Mouse (Mus musculus): ENCODE results near the gene Lacc1. TPM values are rescaled to one million over a fixed set of nuclear protein-coding genes. Genes with fewer than 3 reads are reported as not detected.

Lacc1 gene
- polyA plus RNA-seq (2012; rRNA removed), result 3.5 and 5.6 TPM in 2 replicates

DNA sequence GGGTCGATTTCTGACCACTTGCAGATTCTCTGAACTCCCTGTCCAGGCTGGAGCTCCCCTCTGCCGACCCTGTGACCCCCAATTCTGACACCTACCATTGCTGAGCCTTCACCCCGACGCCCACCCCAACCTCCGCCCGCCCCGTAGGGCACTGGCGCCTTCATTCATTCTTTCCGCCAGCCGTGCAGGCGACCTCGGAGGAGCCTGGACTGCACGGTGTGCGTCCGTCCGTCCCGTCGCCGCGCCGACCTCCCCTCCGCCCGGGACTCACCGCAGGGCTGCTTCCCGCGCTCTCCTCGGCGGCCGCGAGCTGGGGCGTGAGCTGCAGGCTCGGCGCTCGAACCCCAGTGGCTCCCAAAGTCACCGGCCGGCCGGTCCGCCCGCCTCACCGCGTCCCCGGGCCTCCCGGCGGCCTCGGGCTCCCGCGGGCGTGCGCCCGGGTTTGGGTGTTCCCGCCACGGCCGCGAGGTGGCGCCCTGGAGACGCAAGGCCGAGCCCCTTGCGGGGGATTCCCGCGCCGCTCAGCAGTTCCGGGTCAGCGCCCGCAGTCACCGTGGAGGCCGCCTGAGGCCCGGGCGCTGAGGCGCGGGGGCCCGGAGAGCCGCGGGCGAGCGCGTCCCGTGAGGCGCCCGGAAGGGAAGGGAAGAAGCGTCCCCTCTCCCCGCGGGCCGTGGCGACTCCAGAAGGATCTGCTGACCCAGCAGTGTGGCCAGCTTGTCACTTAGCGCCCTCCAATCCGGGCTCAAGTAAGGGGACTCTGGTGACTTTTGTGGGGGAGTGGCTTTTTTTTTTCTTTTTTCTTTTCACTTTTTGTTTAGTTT, at the start of gene Lacc1, which contains the start of gene Ccdc122:
Lacc1 (minus strand) TSS at position 679 of the 821 bp plus-strand sequence.
Ccdc122 (plus strand) TSS at position 547 of the 821 bp plus-strand sequence.
- TF ChIP-seq POLR2A (IDR thresholded peaks at IDR 0.05; ENCODE audit: borderline replicate concordance, extremely low read depth, low read depth, low read length) (peak; percentile 34; the same call in 1 of the 2 replicates), CTCF (IDR thresholded peaks at IDR 0.05; ENCODE audit: insufficient read depth, low read length) (peak; percentile 31; the same call in 1 of the 2 replicates)
- Histone ChIP-seq H3K4me3 (replicated peaks; ENCODE audit: extremely low read depth, low read depth, low read length) (peak within 1 kb of the TSS; percentile 65), H3K4me1 (ENCODE audit: control insufficient read depth, insufficient read depth, low read length) (peaks cover 2% of the 10 kb centered on the region)
- peak; percentile 87 for DNase-seq
- under 1% methylated on average over 86 of the region's 86 CpGs for WGBS

DNA sequence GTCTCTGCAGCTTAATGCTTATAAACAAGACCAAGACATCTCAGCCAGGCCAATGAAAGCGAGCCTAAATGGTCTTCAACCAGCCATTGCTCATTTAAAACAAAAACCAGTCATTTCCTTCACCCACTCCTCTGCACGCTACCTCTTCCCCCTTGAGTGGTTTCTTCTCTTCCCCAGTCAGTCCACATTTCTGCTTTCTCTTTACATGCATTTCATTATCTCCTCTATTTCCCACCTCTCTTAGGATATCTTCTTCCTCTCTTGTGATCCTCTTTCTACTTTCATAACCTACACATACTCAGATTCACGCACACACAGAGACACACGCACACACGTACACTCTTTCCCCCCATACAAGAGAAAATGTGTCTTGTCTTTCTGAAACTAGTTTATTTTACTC, 44.5 kb upstream of the Lacc1 start:
- DNase-seq, result no peak
- 81% methylated on average over 5 of the region's 5 CpGs for WGBS
- Histone ChIP-seq H3K4me3 (replicated peaks; ENCODE audit: extremely low read depth, low read depth, low read length) (no peak overlapping the region), H3K4me1 (ENCODE audit: control insufficient read depth, insufficient read depth, low read length) (no peaks in the 10 kb centered on the region)
- TF ChIP-seq CTCF (IDR thresholded peaks at IDR 0.05; ENCODE audit: insufficient read depth, low read length) (no peak), POLR2A (IDR thresholded peaks at IDR 0.05; ENCODE audit: borderline replicate concordance, extremely low read depth, low read depth, low read length) (no peak)

DNA sequence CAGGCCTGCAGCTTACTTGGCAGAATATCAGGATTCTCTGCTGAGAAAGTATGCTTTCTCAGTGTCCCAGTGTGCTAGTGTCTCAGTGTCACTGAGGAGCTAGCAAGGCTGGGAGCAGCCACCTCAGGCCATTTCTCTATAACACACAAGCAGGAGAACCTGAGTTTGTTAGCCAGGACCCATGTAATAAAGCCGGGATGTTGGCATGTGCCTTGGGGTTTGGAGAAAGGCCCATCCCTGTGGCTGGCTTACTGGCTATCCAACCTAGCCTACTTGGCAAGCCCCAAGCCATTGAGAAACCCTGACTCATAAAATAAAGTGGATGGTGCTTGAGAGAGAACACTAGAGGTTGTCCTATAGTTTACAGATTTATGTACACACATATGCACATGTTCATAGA, 32.7 kb upstream of the Lacc1 start:
- DNase-seq, result no peak
- no peak for TF ChIP-seq POLR2A (IDR thresholded peaks at IDR 0.05; ENCODE audit: borderline replicate concordance, extremely low read depth, low read depth, low read length)
- no peak for TF ChIP-seq CTCF (IDR thresholded peaks at IDR 0.05; ENCODE audit: insufficient read depth, low read length)
- Histone ChIP-seq H3K4me3 (replicated peaks; ENCODE audit: extremely low read depth, low read depth, low read length) (no peak overlapping the region), H3K4me1 (ENCODE audit: control insufficient read depth, insufficient read depth, low read length) (no peaks in the 10 kb centered on the region)
- WGBS, result 57% methylated on average over 1 of the region's 1 CpGs

DNA sequence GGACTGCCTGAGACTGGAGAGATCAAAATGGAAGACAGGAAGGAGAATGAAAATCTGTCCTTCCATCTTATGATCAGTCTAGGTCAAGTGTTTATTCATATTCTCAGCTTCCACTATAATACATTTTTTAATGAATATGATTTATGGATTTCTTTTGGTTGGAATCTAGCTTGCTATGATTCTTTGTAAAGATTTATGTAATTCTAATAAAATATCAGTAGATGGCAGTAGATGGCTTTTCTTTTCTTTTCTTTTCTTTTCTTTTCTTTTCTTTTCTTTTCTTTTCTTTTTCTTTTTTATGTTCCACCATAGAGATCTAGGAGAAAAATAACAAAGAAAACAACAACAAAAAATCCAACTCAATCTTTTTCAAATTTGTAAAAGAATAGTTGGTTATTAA, 16.6 kb upstream of the Lacc1 start:
- DNase-seq, result no peak
- Histone ChIP-seq H3K4me3 (replicated peaks; ENCODE audit: extremely low read depth, low read depth, low read length) (no peak overlapping the region), H3K4me1 (ENCODE audit: control insufficient read depth, insufficient read depth, low read length) (no peaks in the 10 kb centered on the region)
- TF ChIP-seq CTCF (IDR thresholded peaks at IDR 0.05; ENCODE audit: insufficient read depth, low read length), result no peak
- no peak for TF ChIP-seq POLR2A (IDR thresholded peaks at IDR 0.05; ENCODE audit: borderline replicate concordance, extremely low read depth, low read depth, low read length)

DNA sequence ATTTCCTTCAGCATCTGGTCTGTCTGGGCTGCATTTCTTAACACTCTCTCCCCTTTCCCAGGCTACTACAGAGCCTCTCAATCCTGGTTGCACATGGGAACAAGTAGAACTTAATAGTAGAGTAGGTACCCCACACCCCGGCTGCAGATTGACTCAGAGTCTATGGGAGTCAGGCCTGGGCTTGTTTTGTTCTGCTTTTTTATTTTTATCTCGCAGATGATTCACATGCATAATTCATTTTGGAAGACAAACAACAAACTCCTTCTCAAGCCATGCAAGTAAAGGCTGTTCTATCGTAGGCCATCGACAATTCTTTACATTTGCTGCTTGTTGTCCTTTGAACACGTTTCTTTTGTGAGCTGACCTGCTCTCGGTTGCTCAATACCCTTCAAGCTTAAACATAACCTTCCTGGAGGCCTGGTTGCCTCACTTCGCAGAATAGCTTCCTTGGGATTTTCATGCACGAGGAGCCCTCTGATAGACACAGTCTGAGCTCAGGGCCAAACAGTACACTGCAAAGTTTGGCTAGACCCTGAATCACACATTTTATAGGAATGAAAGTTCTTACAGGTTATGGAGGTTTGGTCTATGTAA, 1.2 kb upstream of the Lacc1 start:
- DNase-seq, result no peak
- Histone ChIP-seq H3K4me3 (replicated peaks; ENCODE audit: extremely low read depth, low read depth, low read length) (no peak overlapping the region), H3K4me1 (ENCODE audit: control insufficient read depth, insufficient read depth, low read length) (peaks cover 2% of the 10 kb centered on the region)
- 54% methylated on average over 8 of the region's 8 CpGs for WGBS
- TF ChIP-seq CTCF (IDR thresholded peaks at IDR 0.05; ENCODE audit: insufficient read depth, low read length) (no peak), POLR2A (IDR thresholded peaks at IDR 0.05; ENCODE audit: borderline replicate concordance, extremely low read depth, low read depth, low read length) (no peak)

DNA sequence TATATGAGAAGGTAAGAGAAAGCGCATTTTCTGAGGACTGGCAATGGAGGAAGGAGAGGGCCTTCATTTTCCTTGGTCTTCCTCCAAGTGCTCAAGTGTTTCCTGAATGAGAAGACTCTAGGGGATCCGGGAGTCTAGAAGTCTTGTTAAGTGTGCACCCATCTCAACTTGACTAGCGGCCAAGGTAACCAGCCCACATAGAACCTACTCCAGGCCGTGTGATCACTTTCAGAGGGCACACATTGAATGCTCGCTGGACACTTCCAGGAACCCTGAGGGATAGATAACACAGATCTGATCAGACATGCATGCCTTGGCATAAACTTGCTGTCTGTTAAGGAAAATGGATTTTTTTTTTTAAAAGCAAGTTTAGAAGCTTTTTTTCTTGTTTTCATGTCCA, 626 bp upstream of the Lacc1 start:
- no peak for DNase-seq
- TF ChIP-seq POLR2A (IDR thresholded peaks at IDR 0.05; ENCODE audit: borderline replicate concordance, extremely low read depth, low read depth, low read length) (no peak), CTCF (IDR thresholded peaks at IDR 0.05; ENCODE audit: insufficient read depth, low read length) (no peak)
- WGBS, result 40% methylated on average over 5 of the region's 5 CpGs
- Histone ChIP-seq H3K4me1 (ENCODE audit: control insufficient read depth, insufficient read depth, low read length) (peaks cover 2% of the 10 kb centered on the region), H3K4me3 (replicated peaks; ENCODE audit: extremely low read depth, low read depth, low read length) (no peak overlapping the region)

DNA sequence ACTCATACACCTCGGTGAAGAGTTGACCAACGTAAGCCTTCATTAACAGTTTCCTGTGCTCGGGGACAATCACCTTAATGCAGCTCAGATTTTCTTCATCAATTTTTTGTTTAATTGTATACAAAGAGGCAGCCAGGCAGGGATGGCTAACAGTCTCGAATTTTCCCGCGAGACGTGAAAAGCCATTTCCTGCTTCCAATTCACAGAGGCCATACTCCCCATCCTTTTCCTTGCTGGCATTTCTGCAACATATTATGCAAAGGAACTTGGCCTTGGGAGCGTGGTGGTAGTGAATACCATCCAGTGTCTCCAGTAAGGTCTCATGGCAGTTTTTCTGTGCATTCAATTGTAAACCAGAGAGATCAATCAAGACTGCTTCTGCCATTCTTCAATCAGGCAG, 1.7 kb downstream of the Lacc1 start:
- WGBS, result 76% methylated on average over 8 of the region's 8 CpGs
- Histone ChIP-seq H3K4me3 (replicated peaks; ENCODE audit: extremely low read depth, low read depth, low read length) (no peak overlapping the region), H3K4me1 (ENCODE audit: control insufficient read depth, insufficient read depth, low read length) (peaks cover 2% of the 10 kb centered on the region)
- TF ChIP-seq POLR2A (IDR thresholded peaks at IDR 0.05; ENCODE audit: borderline replicate concordance, extremely low read depth, low read depth, low read length) (no peak), CTCF (IDR thresholded peaks at IDR 0.05; ENCODE audit: insufficient read depth, low read length) (no peak)
- no peak for DNase-seq

DNA sequence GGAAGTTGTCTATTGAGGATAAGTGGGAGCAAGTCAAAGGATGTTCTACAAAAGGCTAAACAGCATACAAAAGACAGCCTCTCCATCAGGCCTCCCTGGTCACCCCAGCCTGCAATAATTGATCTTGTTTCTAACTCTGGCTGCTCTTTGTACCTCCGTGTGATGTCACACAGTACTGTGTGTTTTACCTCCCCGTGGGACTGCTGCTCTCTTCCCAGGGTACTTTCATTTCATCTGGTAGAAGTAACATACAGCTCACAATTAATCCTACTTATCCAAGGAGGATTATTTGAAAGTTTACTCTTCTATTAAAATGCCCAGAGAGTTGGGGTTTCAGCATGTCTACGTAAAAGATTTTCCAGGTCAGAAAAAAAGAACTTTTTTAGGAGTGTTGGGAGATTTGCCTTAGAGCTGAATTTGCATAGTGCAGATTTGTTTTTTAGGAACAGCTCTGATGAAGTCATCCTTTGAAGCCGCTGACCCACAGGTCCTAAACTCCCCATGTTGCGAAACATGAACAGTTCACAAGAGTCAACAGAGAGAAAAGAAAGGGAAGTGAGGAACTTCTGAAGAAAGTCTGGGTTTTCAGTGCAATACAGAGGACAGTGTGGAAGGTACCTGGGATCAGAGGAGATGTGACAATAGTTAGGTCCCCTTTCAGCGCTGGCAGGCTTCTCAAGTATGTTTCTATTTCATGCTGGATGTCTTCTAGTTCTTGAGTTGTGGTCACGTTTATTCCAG, 2.4 kb downstream of the Lacc1 start:
- peaks cover 2% of the 10 kb centered on the region for H3K4me1 ChIP-seq (ENCODE audit: control insufficient read depth, insufficient read depth, low read length)
- H3K4me3 ChIP-seq (replicated peaks; ENCODE audit: extremely low read depth, low read depth, low read length), result no peak overlapping the region
- DNase-seq, result no peak
- WGBS, result 50% methylated on average over 7 of the region's 7 CpGs
- TF ChIP-seq CTCF (IDR thresholded peaks at IDR 0.05; ENCODE audit: insufficient read depth, low read length), result no peak
- no peak for TF ChIP-seq POLR2A (IDR thresholded peaks at IDR 0.05; ENCODE audit: borderline replicate concordance, extremely low read depth, low read depth, low read length)

DNA sequence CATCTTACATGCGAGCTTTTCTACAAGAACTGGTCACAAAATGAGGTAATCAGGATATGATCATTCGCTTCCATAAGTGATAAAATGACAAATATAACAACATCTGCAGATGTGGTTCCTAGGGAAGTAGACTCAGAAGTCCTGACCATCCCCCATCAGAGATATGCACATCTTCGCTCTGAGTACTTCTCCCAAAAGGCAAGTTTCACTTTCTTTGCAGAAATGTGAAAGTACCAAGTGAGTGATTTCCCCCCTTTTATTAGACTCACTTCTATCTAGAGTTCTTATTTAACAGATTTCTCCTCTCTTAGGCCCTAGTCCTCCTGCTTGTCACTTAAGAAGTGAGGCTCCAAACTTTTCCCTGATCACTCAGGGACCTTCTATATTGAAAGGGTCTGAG, 3.3 kb downstream of the Lacc1 start:
- Histone ChIP-seq H3K4me3 (replicated peaks; ENCODE audit: extremely low read depth, low read depth, low read length) (no peak overlapping the region), H3K4me1 (ENCODE audit: control insufficient read depth, insufficient read depth, low read length) (peaks cover 2% of the 10 kb centered on the region)
- no peak for DNase-seq
- TF ChIP-seq CTCF (IDR thresholded peaks at IDR 0.05; ENCODE audit: insufficient read depth, low read length) (no peak), POLR2A (IDR thresholded peaks at IDR 0.05; ENCODE audit: borderline replicate concordance, extremely low read depth, low read depth, low read length) (no peak)
- 83% methylated on average over 3 of the region's 3 CpGs for WGBS

All from lung, adult 2 months (tissue).